Mouse (Mus musculus): ENCODE data around the gene Ccdc172. TPM values are rescaled to one million over a fixed set of nuclear protein-coding genes. Genes with fewer than 3 reads are reported as not detected.
A peak's percentile ranks its signal among the peaks of the same experiment; 100 is the strongest.

Gene Ccdc172
- polyA plus RNA-seq (2014; fragmentation: Nextera tagmentation; extraction: Ambion mirVana): not detected in 2 replicates

DNA sequence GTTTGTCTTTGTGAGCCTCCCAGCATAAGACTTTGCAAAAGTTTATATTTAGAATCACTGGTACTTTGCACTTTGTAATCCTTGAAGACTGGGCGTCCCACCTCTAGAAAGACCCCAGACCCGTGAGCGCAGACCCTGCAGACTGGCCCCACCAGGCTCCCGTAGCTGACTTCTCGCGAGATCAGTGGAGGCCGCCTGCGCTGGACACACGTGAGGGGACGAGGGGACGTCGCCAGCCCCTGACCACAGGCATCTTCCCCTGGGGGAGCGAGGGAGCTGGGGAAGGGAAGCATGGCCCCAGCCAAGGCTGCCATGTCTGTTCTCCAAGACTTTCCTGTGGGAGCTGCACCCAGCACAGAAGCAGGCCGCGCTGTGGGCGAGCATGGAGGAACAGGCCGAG lies at the start of gene Ccdc172:
Gene Ccdc172 (plus strand): TSS at position 176 of the 400 bp plus-strand sequence.
- no peak within 1 kb of the TSS for H3K27ac ChIP-seq (ENCODE audit: low read depth, low read length)

DNA sequence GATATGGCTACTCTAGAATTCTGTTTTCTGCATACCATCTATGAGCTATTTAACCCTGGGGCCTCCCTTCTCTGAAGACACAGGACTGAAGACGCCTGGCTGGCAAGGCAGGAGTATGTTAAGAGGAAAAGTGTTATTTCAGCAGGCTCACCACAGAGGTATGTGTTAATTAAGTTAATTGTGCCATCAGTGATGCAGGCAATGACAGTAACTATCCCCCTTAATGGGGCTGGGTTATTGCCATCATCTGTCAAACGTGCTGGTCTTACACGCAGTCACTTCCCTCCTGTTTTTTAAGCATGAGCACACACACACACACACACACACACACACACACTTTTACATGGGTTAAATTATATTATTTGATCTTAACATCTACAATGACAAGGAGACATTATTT lies 48.0 kb upstream of the Ccdc172 start:
- ATAC-seq (ENCODE audit: low read depth): peak; percentile 51; the same call in 1 of the 2 replicates
- Histone ChIP-seq H3K27me3 (ENCODE audit: control insufficient read depth, insufficient read depth, low read length) (no peaks in the 10 kb centered on the region), H3K4me3 (ENCODE audit: low read depth, low read length) (no peak overlapping the region), H3K9me3 (ENCODE audit: control insufficient read depth, low read length) (no peaks in the 10 kb centered on the region), H3K36me3 (ENCODE audit: control insufficient read depth, insufficient read depth, low read length) (no peaks in the 10 kb centered on the region), H3K4me2 (ENCODE audit: low read depth, low read length) (no peak overlapping the region), H3K27ac (ENCODE audit: low read depth, low read length) (no peak overlapping the region), H3K9ac (replicated peaks; ENCODE audit: low read depth, low read length) (no peak overlapping the region), H3K4me1 (ENCODE audit: control insufficient read depth, insufficient read depth, low read length) (0 out of 2 replicates have a peak, but pooled peaks cover 3% of the 10 kb centered on the region)
- 26% methylated on average over 3 of the region's 3 CpGs for WGBS

More for the DNA sequence above, at the start of gene Ccdc172:
- no peak within 1 kb of the TSS for H3K9ac ChIP-seq (replicated peaks; ENCODE audit: low read depth, low read length)
- 98% methylated on average over 17 of the region's 17 CpGs for WGBS
- no peak within 1 kb of the TSS for H3K4me3 ChIP-seq (ENCODE audit: low read depth, low read length)
- H3K9me3 ChIP-seq (ENCODE audit: control insufficient read depth, low read length): no peaks in the 10 kb centered on the region
- no peak within 1 kb of the TSS for H3K4me2 ChIP-seq (ENCODE audit: low read depth, low read length)
- H3K36me3 ChIP-seq (ENCODE audit: control insufficient read depth, insufficient read depth, low read length): no peaks in the 10 kb centered on the region
- no peaks in the 10 kb centered on the region for H3K4me1 ChIP-seq (ENCODE audit: control insufficient read depth, insufficient read depth, low read length)
- ATAC-seq (ENCODE audit: low read depth): no peak
- H3K27me3 ChIP-seq (ENCODE audit: control insufficient read depth, insufficient read depth, low read length): no peaks in the 10 kb centered on the region

DNA sequence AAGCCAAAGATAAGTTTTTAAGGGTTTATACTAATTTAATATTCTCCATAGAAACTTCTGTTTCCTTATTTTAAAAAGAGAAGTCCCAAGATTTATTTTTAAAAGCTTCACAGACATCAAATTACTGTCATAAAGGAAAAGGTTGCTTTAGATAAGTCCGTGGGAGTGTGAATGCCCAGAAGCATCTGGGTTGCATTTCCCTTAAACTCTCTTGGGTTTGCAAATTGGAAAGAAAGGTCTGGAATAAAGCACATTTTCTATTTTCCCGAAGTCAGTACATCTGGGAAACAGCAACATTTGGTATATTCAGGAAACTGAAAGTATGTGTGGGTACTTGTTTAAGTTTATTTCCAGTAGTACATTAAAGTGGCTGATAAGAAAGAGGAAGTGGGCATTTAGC lies 43.5 kb upstream of the Ccdc172 start:
- Histone ChIP-seq H3K27me3 (ENCODE audit: control insufficient read depth, insufficient read depth, low read length) (no peaks in the 10 kb centered on the region), H3K4me3 (ENCODE audit: low read depth, low read length) (no peak overlapping the region), H3K4me1 (ENCODE audit: control insufficient read depth, insufficient read depth, low read length) (no peaks in the 10 kb centered on the region), H3K4me2 (ENCODE audit: low read depth, low read length) (no peak overlapping the region), H3K27ac (ENCODE audit: low read depth, low read length) (no peak overlapping the region), H3K9ac (replicated peaks; ENCODE audit: low read depth, low read length) (no peak overlapping the region), H3K36me3 (ENCODE audit: control insufficient read depth, insufficient read depth, low read length) (no peaks in the 10 kb centered on the region), H3K9me3 (ENCODE audit: control insufficient read depth, low read length) (no peaks in the 10 kb centered on the region)
- no peak for ATAC-seq (ENCODE audit: low read depth)
- 64% methylated on average over 2 of the region's 2 CpGs for WGBS

DNA sequence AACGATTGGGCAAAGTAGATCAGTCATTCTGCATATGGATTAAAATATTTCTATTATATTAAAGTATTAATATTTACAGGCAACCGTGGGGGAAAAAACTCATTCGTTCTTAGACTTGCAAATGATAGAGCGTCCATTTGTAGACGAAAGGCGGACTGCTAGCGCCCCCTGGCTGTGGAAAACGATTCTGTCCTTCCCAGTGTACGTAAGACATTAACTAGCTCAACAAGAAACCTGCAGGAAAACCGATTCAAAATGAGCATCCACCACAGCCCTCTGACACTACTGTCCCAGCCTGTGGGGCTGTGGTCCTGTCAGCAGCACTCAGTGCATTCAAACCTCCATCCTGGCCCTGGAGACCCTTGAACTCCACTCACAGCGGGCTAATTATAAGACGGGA lies 42.4 kb upstream of the Ccdc172 start:
- H3K4me1 ChIP-seq (ENCODE audit: control insufficient read depth, insufficient read depth, low read length): no peaks in the 10 kb centered on the region
- H3K4me3 ChIP-seq (ENCODE audit: low read depth, low read length): no peak overlapping the region
- no peak overlapping the region for H3K4me2 ChIP-seq (ENCODE audit: low read depth, low read length)
- no peaks in the 10 kb centered on the region for H3K36me3 ChIP-seq (ENCODE audit: control insufficient read depth, insufficient read depth, low read length)
- ATAC-seq (ENCODE audit: low read depth): 0 out of 2 replicates have a peak, but pooled peaks have one; percentile 24
- H3K27ac ChIP-seq (ENCODE audit: low read depth, low read length): no peak overlapping the region
- no peaks in the 10 kb centered on the region for H3K9me3 ChIP-seq (ENCODE audit: control insufficient read depth, low read length)
- no peak overlapping the region for H3K9ac ChIP-seq (replicated peaks; ENCODE audit: low read depth, low read length)
- 15% methylated on average over 12 of the region's 12 CpGs for WGBS
- H3K27me3 ChIP-seq (ENCODE audit: control insufficient read depth, insufficient read depth, low read length): no peaks in the 10 kb centered on the region

DNA sequence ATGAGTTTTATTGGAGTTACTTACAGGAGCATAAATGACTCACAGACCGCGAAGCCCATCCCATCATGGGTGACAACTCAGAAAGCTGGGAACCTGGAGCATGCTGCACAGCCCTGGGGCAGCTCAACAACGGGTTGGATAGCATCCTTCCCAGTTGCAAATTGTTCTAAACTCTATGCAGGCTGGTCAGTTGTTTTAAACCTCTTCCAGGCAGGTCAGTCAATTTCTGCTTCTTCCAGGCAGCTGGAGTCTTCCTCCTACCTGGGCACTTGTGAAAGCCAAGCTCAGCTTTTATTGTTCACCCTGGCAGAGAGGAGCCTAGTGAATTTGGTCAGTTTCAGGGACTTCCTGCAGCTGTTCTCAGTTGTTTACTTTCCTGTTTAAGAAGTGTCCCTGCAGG lies 37.5 kb upstream of the Ccdc172 start:
- Histone ChIP-seq H3K27me3 (ENCODE audit: control insufficient read depth, insufficient read depth, low read length) (no peaks in the 10 kb centered on the region), H3K4me3 (ENCODE audit: low read depth, low read length) (no peak overlapping the region), H3K9ac (replicated peaks; ENCODE audit: low read depth, low read length) (no peak overlapping the region), H3K4me1 (ENCODE audit: control insufficient read depth, insufficient read depth, low read length) (no peaks in the 10 kb centered on the region), H3K4me2 (ENCODE audit: low read depth, low read length) (no peak overlapping the region), H3K36me3 (ENCODE audit: control insufficient read depth, insufficient read depth, low read length) (no peaks in the 10 kb centered on the region), H3K27ac (ENCODE audit: low read depth, low read length) (no peak overlapping the region), H3K9me3 (ENCODE audit: control insufficient read depth, low read length) (no peaks in the 10 kb centered on the region)
- 88% methylated on average over 3 of the region's 3 CpGs for WGBS
- ATAC-seq (ENCODE audit: low read depth): no peak

DNA sequence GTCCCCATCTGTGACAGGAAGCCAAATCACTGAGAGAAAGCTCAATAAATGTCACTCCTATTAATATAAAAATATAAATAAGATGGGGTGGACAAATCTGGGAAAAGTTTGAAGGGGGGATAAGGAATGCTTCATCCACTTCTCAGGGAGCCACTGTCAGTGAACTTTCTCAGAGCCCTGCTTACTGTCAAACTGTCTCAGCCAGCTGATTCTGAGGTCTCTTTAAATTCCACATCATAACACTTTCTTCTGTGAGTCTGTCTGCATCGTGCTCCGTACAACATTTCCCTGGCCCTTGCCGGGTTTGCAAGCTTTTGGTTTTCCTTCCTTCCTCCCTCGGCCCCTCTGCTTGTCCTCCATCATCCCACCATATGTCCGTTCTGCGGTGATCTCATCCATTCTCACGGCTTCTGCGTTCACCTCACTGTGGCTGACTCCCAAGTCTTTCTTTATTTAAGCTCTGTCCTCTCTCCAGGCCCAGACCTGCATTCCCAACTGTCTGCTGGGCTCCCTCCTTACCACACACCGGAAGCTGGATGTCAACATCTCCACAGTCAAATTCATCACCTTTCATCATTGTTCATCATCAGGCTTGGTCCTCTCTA lies 29.3 kb upstream of the Ccdc172 start:
- no peak overlapping the region for H3K9ac ChIP-seq (replicated peaks; ENCODE audit: low read depth, low read length)
- H3K4me2 ChIP-seq (ENCODE audit: low read depth, low read length): no peak overlapping the region
- H3K27me3 ChIP-seq (ENCODE audit: control insufficient read depth, insufficient read depth, low read length): no peaks in the 10 kb centered on the region
- no peaks in the 10 kb centered on the region for H3K4me1 ChIP-seq (ENCODE audit: control insufficient read depth, insufficient read depth, low read length)
- H3K4me3 ChIP-seq (ENCODE audit: low read depth, low read length): no peak overlapping the region
- H3K27ac ChIP-seq (ENCODE audit: low read depth, low read length): no peak overlapping the region
- 83% methylated on average over 9 of the region's 9 CpGs for WGBS
- H3K9me3 ChIP-seq (ENCODE audit: control insufficient read depth, low read length): no peaks in the 10 kb centered on the region
- no peaks in the 10 kb centered on the region for H3K36me3 ChIP-seq (ENCODE audit: control insufficient read depth, insufficient read depth, low read length)
- ATAC-seq (ENCODE audit: low read depth): no peak

DNA sequence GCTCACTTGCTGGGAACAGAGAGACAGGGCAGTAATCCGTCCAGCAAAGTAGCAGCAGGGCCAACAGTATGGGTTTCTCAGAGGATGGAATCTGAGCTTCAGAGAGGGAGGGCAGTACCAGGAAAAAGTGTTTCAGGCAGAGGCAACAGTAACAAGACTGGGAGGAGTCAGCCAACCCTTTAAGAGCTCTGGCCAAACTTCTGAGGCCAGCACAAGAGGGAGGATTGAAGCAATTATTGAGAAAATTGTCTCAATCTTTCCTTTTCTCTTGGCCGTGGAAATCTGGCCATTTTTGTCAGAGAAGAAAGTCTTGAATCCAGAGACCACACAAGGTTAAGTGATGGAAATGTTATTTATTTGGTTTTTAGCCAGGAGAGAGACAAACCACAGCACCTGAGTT lies 25.1 kb upstream of the Ccdc172 start:
- H3K36me3 ChIP-seq (ENCODE audit: control insufficient read depth, insufficient read depth, low read length): no peaks in the 10 kb centered on the region
- H3K9me3 ChIP-seq (ENCODE audit: control insufficient read depth, low read length): no peaks in the 10 kb centered on the region; the same call in 1 of the 2 replicates
- H3K27ac ChIP-seq (ENCODE audit: low read depth, low read length): no peak overlapping the region
- no peak overlapping the region for H3K4me2 ChIP-seq (ENCODE audit: low read depth, low read length)
- 52% methylated on average over 2 of the region's 2 CpGs for WGBS
- H3K4me3 ChIP-seq (ENCODE audit: low read depth, low read length): no peak overlapping the region
- H3K9ac ChIP-seq (replicated peaks; ENCODE audit: low read depth, low read length): no peak overlapping the region
- no peaks in the 10 kb centered on the region for H3K4me1 ChIP-seq (ENCODE audit: control insufficient read depth, insufficient read depth, low read length)
- H3K27me3 ChIP-seq (ENCODE audit: control insufficient read depth, insufficient read depth, low read length): no peaks in the 10 kb centered on the region
- ATAC-seq (ENCODE audit: low read depth): no peak

DNA sequence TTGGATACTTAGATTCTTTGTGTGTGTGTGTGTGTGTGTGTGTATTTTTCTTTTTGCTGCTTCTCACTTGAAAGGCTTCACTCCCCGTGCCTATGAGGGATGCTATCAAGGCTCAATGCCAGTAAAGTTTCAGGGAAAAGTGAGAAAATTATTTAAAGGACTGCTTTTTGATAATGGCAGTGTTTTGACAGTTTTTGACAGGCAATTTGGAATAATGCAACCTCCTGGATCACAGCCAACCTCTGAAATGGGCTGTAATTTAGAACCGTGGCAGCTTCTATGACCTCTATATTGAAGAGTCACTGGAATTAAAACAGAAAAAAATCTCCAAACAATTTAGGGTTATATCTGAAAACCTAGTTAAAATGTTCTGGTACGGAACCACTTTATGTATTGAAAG lies 14.7 kb upstream of the Ccdc172 start:
- H3K36me3 ChIP-seq (ENCODE audit: control insufficient read depth, insufficient read depth, low read length): no peaks in the 10 kb centered on the region
- WGBS: 65% methylated on average over 3 of the region's 3 CpGs
- H3K4me3 ChIP-seq (ENCODE audit: low read depth, low read length): no peak overlapping the region
- no peak for ATAC-seq (ENCODE audit: low read depth)
- H3K9ac ChIP-seq (replicated peaks; ENCODE audit: low read depth, low read length): no peak overlapping the region
- no peak overlapping the region for H3K27ac ChIP-seq (ENCODE audit: low read depth, low read length)
- no peaks in the 10 kb centered on the region for H3K27me3 ChIP-seq (ENCODE audit: control insufficient read depth, insufficient read depth, low read length)
- no peaks in the 10 kb centered on the region for H3K4me1 ChIP-seq (ENCODE audit: control insufficient read depth, insufficient read depth, low read length)
- H3K4me2 ChIP-seq (ENCODE audit: low read depth, low read length): no peak overlapping the region
- no peaks in the 10 kb centered on the region for H3K9me3 ChIP-seq (ENCODE audit: control insufficient read depth, low read length)

DNA sequence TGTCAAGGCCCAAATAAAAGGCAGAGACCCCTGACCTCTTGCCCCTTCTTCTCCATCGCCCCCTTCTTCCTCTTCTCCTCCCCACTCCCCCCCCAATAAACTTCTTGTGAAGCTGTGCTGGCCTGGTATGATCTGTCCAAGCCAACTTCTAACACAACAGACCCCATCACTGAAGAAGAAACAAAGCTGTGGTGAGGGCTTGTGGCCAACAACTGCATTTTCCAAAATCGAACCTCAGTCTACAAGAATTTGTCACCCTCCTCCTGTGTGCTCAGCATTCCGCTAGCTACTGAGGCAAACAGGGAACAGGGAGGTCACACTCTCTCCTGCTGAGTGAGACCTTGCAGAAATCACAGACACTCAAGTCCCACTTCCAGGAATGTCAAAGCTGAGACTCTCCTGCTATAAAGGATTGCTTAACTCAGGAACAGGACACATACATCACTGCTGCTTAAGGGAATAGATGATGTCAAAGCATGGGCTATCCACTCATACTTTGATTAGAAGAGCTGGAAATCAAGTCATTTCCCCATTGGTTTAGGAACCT lies 12.3 kb upstream of the Ccdc172 start:
- H3K27me3 ChIP-seq (ENCODE audit: control insufficient read depth, insufficient read depth, low read length): no peaks in the 10 kb centered on the region
- no peaks in the 10 kb centered on the region for H3K9me3 ChIP-seq (ENCODE audit: control insufficient read depth, low read length)
- H3K4me1 ChIP-seq (ENCODE audit: control insufficient read depth, insufficient read depth, low read length): no peaks in the 10 kb centered on the region
- no peak overlapping the region for H3K4me3 ChIP-seq (ENCODE audit: low read depth, low read length)
- H3K27ac ChIP-seq (ENCODE audit: low read depth, low read length): no peak overlapping the region
- H3K36me3 ChIP-seq (ENCODE audit: control insufficient read depth, insufficient read depth, low read length): no peaks in the 10 kb centered on the region
- no peak for ATAC-seq (ENCODE audit: low read depth)
- no peak overlapping the region for H3K4me2 ChIP-seq (ENCODE audit: low read depth, low read length)
- WGBS: 63% methylated on average over 3 of the region's 3 CpGs
- no peak overlapping the region for H3K9ac ChIP-seq (replicated peaks; ENCODE audit: low read depth, low read length)
